ENCODE assay signal across 17 mouse cellular contexts in genomic region chr4:63377483-63377882, GRCm38 (mm10). TPM values are rescaled to one million over a fixed set of nuclear protein-coding genes. Genes with fewer than 3 reads are reported as not detected.
DNase-seq lines count a peak whose midpoint lies in the region; ATAC-seq and TF ChIP-seq lines count a peak whose summit lies in the region.
"Had no signal": no experiment of that assay in that cellular context is flagged by ENCODE, and none has a peak within 500 bp of the region (broad histone marks: within the 10 kb centered on the region; RNA-seq: fewer than 3 reads in every experiment).

No protein-coding gene starts in this region.

- H3K27ac ChIP-seq in kidney, embryonic 16.5 days (ENCODE audit: low read length), result no peak overlapping the region
- H3K27ac ChIP-seq in spleen, adult 2 months (ENCODE audit: insufficient read depth, low read length), result no peak overlapping the region
- H3K27ac ChIP-seq in small intestine, adult 2 months (ENCODE audit: insufficient read depth, low read depth, low read length), result no peak overlapping the region
- H3K27ac ChIP-seq: neural tube, embryonic 13.5 days; stomach, embryonic 15.5 days had no signal

- H3K4me1 ChIP-seq in kidney, embryonic 16.5 days (ENCODE audit: insufficient read depth, low read length), result no peaks in the 10 kb centered on the region
- peaks cover under 1% of the 10 kb centered on the region; the same call in 1 of the 2 replicates for H3K4me1 ChIP-seq in spleen, adult 2 months (ENCODE audit: control insufficient read depth, insufficient read depth, insufficient read length)
- no peaks in the 10 kb centered on the region for H3K4me1 ChIP-seq in small intestine, adult 2 months (ENCODE audit: control insufficient read depth, insufficient read depth, insufficient read length, low read length)
- H3K4me1 ChIP-seq: neural tube, embryonic 13.5 days; stomach, embryonic 15.5 days had no signal

- no peak overlapping the region for H3K4me2 ChIP-seq in kidney, embryonic 16.5 days (replicated peaks; ENCODE audit: low read depth, low read length)
- H3K4me2 ChIP-seq: liver, embryonic 15.5 days; neural tube, embryonic 13.5 days; stomach, embryonic 15.5 days had no signal

- H3K9ac ChIP-seq in kidney, embryonic 16.5 days (replicated peaks; ENCODE audit: low read length), result no peak overlapping the region
- H3K9ac ChIP-seq: liver, embryonic 15.5 days; neural tube, embryonic 13.5 days; stomach, embryonic 15.5 days had no signal

- H3K4me3 ChIP-seq in kidney, embryonic 16.5 days (ENCODE audit: low read length), result no peak overlapping the region
- no peak overlapping the region for H3K4me3 ChIP-seq in spleen, adult 2 months (ENCODE audit: extremely low read depth, insufficient read depth, insufficient read length)
- H3K4me3 ChIP-seq in small intestine, adult 2 months (ENCODE audit: low read depth, low read length), result no peak overlapping the region
- H3K4me3 ChIP-seq: liver, embryonic 15.5 days; neural tube, embryonic 13.5 days; stomach, embryonic 15.5 days had no signal

- 69% methylated on average over 7 of the region's 7 CpGs for WGBS in kidney, embryonic 16.5 days
- 78% methylated on average over 7 of the region's 7 CpGs for WGBS in spleen, adult 2 months
- WGBS in small intestine, adult 2 months, result 73% methylated on average over 7 of the region's 7 CpGs

- TF ChIP-seq POLR2A in spleen, adult 2 months (IDR thresholded peaks at IDR 0.05; ENCODE audit: low read depth, low read length), result no peak
- no peak for TF ChIP-seq POLR2A in small intestine, adult 2 months (IDR thresholded peaks at IDR 0.05; ENCODE audit: low read depth, low read length)

- TF ChIP-seq CTCF in spleen, adult 2 months (IDR thresholded peaks at IDR 0.05; ENCODE audit: extremely low read depth, insufficient read depth, insufficient read length, insufficient replicate concordance), result peak; percentile 12; the same call in 1 of the 2 replicates
- TF ChIP-seq CTCF in small intestine, adult 2 months (IDR thresholded peaks at IDR 0.05; ENCODE audit: extremely low read depth, insufficient read length, insufficient replicate concordance, low read depth, low read length), result peak; percentile 17; the same call in 1 of the 2 replicates

- DNase-seq in embryo, embryonic 10.5 days (ENCODE audit: low spot score), result peak; percentile 13
- no peak for DNase-seq in embryo, embryonic 11 days
- no peak for DNase-seq in kidney, postnatal 14 days
- no peak for DNase-seq in spleen, adult 2 months (ENCODE audit: low read depth in 1 of 2, low spot score in 2 of 2)
- no peak for DNase-seq in spleen, postnatal 14 days (ENCODE audit: low spot score in 2 of 2)
- DNase-seq: cerebellum, postnatal 10 days; heart, adult 18-20 months; heart, postnatal 14 days; right cerebral cortex, postnatal 4 days had no signal

- peaks cover 63% of the 10 kb centered on the region for H3K36me3 ChIP-seq in kidney, embryonic 16.5 days (ENCODE audit: insufficient read depth, low read length)
- H3K36me3 ChIP-seq in spleen, adult 2 months (ENCODE audit: control insufficient read depth, insufficient read depth, low read length), result peaks cover 92% of the 10 kb centered on the region
- peaks cover 33% of the 10 kb centered on the region for H3K36me3 ChIP-seq in small intestine, adult 2 months (ENCODE audit: control insufficient read depth, insufficient read depth, low read length)

- no peaks in the 10 kb centered on the region for H3K27me3 ChIP-seq in kidney, embryonic 16.5 days (ENCODE audit: insufficient read depth, low read length)
- H3K27me3 ChIP-seq in spleen, adult 2 months (ENCODE audit: control insufficient read depth, insufficient read depth, low read length), result no peaks in the 10 kb centered on the region
- H3K27me3 ChIP-seq in small intestine, adult 2 months (ENCODE audit: control insufficient read depth, insufficient read depth, low read length), result no peaks in the 10 kb centered on the region
- H3K27me3 ChIP-seq: liver, embryonic 15.5 days; neural tube, embryonic 13.5 days; stomach, embryonic 15.5 days had no signal

- peak; percentile 3; the same call in 1 of the 2 replicates for ATAC-seq in kidney, embryonic 16.5 days (ENCODE audit: low FRiP score, low TSS enrichment)
- no peak for ATAC-seq in inflammation-experienced regulatory T-cells, adult 6 months

- H3K9me3 ChIP-seq in kidney, embryonic 16.5 days (ENCODE audit: low read length), result no peaks in the 10 kb centered on the region
- H3K9me3 ChIP-seq: liver, embryonic 15.5 days; neural tube, embryonic 13.5 days; stomach, embryonic 15.5 days had no signal

RNA-seq across cellular contexts. Expression of gene Orm2, which starts 15.2 kb away (rescaled TPM):
- not detected in 2 replicates for polyA plus RNA-seq in kidney, embryonic 16.5 days (2015; fragmentation: Nextera tagmentation; extraction: Ambion mirVana)
- not detected in 2 replicates for polyA plus RNA-seq in spleen, adult 2 months (2012; rRNA removed)
- polyA plus RNA-seq in small intestine, adult 2 months (2012; rRNA removed), result not detected in 2 replicates
- polyA plus RNA-seq in inflammation-experienced regulatory T-cells, adult 6 months (2017; shearing (Covaris generic)), result 1 to 10 TPM in 2 of 3 experiments, not detected in 1; 1.6 to 2.8 TPM
- polyA plus RNA-seq: embryonic facial prominence, embryonic 11.5 days; intestine, embryonic 14.5 days; liver, embryonic 15.5 days; neural tube, embryonic 13.5 days; stomach, embryonic 15.5 days had no signal

RNA-seq across cellular contexts. Expression of gene Orm3, which starts 21.5 kb away (rescaled TPM):
- polyA plus RNA-seq in kidney, embryonic 16.5 days (2015; fragmentation: Nextera tagmentation; extraction: Ambion mirVana), result not detected in 2 replicates
- polyA plus RNA-seq in spleen, adult 2 months (2012; rRNA removed), result not detected in 2 replicates
- not detected in 2 replicates for polyA plus RNA-seq in small intestine, adult 2 months (2012; rRNA removed)
- polyA plus RNA-seq in inflammation-experienced regulatory T-cells, adult 6 months (2017; shearing (Covaris generic)), result 1 to 10 TPM in 1 of 3 experiments, under 1 TPM in 1, not detected in 1; 0.90 to 1.6 TPM
- polyA plus RNA-seq: embryonic facial prominence, embryonic 11.5 days; intestine, embryonic 14.5 days; liver, embryonic 15.5 days; neural tube, embryonic 13.5 days; stomach, embryonic 15.5 days had no signal

RNA-seq across cellular contexts. Expression of gene Akna, which starts 25.7 kb away (rescaled TPM):
- polyA plus RNA-seq in kidney, embryonic 16.5 days (2015; fragmentation: Nextera tagmentation; extraction: Ambion mirVana), result 7.1 and 9.4 TPM in 2 replicates
- 94.1 and 100 TPM in 2 replicates for polyA plus RNA-seq in spleen, adult 2 months (2012; rRNA removed)
- 8.1 and 11.5 TPM in 2 replicates for polyA plus RNA-seq in small intestine, adult 2 months (2012; rRNA removed)
- 100 to 1,000 TPM in 2 of 3 experiments, 10 to 100 TPM in 1; 94.8 to 135 (median 102) TPM for polyA plus RNA-seq in inflammation-experienced regulatory T-cells, adult 6 months (2017; shearing (Covaris generic))

RNA-seq across cellular contexts. Expression of gene Orm1, which starts 33.1 kb away (rescaled TPM):
- not detected in 2 replicates for polyA plus RNA-seq in kidney, embryonic 16.5 days (2015; fragmentation: Nextera tagmentation; extraction: Ambion mirVana)
- polyA plus RNA-seq in spleen, adult 2 months (2012; rRNA removed), result 0.43 and 0.53 TPM in 2 replicates
- not detected in 2 replicates for polyA plus RNA-seq in small intestine, adult 2 months (2012; rRNA removed)
- polyA plus RNA-seq in inflammation-experienced regulatory T-cells, adult 6 months (2017; shearing (Covaris generic)), result not detected
- polyA plus RNA-seq: embryonic facial prominence, embryonic 11.5 days; intestine, embryonic 14.5 days; neural tube, embryonic 13.5 days had no signal
